7 mouse cellular contexts compared by ENCODE assay signal in genomic region chr10:42478341-42478720, GRCm38 (mm10). TPM values are rescaled to one million over a fixed set of nuclear protein-coding genes. Genes with fewer than 3 reads are reported as not detected.
DNase-seq lines count a peak whose midpoint lies in the region; ATAC-seq lines count a peak whose summit lies in the region.

Afg1l (minus strand) TSS chr10:42478565.

- ATAC-seq in inflammation-experienced regulatory T-cells, adult 6 months, result peak; percentile 94
- peak; percentile 98 for ATAC-seq in megakaryocyte-erythroid progenitor cell, adult 5-6 weeks (replicated peaks; ENCODE audit: low FRiP score, low TSS enrichment, poor library complexity, severe bottlenecking)

- DNase-seq in adrenal gland, adult 18-20 months (ENCODE audit: low spot score in 2 of 2), result peak; percentile 94 to 96
- peak; percentile 96 for DNase-seq in embryo, embryonic 10.5 days (ENCODE audit: low spot score)
- DNase-seq in gastrocnemius, postnatal 14 days, result peak; percentile 96
- peak; percentile 92 to 97 for DNase-seq in left cerebral cortex, postnatal 10 days (ENCODE audit: extremely low spot score in 1 of 2, low spot score in 2 of 2)
- DNase-seq in right cerebral cortex, postnatal 4 days, result peak; percentile 94

- intact Hi-C loops in gastrocnemius, postnatal 14 days (cut with DNase I; ENCODE audit: low total_unique reads), result no loop called here
- intact Hi-C loops in left cerebral cortex, postnatal 10 days (cut with DNase I), result no loop called here

RNA-seq across cellular contexts. Expression of gene Afg1l, which starts in this region (rescaled TPM):
- total RNA-seq in adrenal gland, adult 18-20 months (2021), result 10 to 100 TPM; 21.7 to 28.4 TPM
- 1 to 10 TPM; 7.8 to 8.6 TPM for total RNA-seq in gastrocnemius, postnatal 14 days (2021)
- 1 to 10 TPM; 3.3 to 5.5 (median 3.4) TPM for polyA plus RNA-seq in inflammation-experienced regulatory T-cells, adult 6 months (2017; shearing (Covaris generic))
- 10 to 100 TPM in 1 of 2 experiments, 1 to 10 TPM in 1; 9.3 to 10.5 TPM for total RNA-seq in left cerebral cortex, postnatal 10 days (2021)
- total RNA-seq in megakaryocyte-erythroid progenitor cell, adult 5-6 weeks (2014; fragmentation: Nextera tagmentation), result 3.4 and 5.9 TPM in 2 replicates
- 5.0 and 8.9 TPM in 2 replicates for total RNA-seq in megakaryocyte-erythroid progenitor cell, adult 5-6 weeks (2017)

Comparison
In these comparisons a context has a peak if more than half of its experiments do, and no peak if none do; other contexts are left out.
1. Peak in every context shown above with its lines: DNase-seq and ATAC-seq.